Mouse (Mus musculus) Patski (cell line): ENCODE data around the gene Gen1. TPM values are rescaled to one million over a fixed set of nuclear protein-coding genes. Genes with fewer than 3 reads are reported as not detected.
A peak's percentile ranks its signal among the peaks of the same experiment; 100 is the strongest.

Experiments used
- ATAC-seq: fragments of 100-300 bp; one replicate; pipeline ENCODE4 v1.8.0; 2021
- CTCF ChIA-PET: fragments of 350-600 bp; sonication (Branson Sonifier 250); formaldehyde crosslinking; loops from one replicate; lab custom pipeline; 2022; ENCODE audit warnings: inconsistent platforms; lab: Charles Lee
- POLR2A ChIA-PET: fragments of 350-600 bp; sonication (Branson Sonifier 250); formaldehyde crosslinking; loops from one replicate; lab custom pipeline; 2022; ENCODE audit warnings: antibody characterized with exemption, inconsistent platforms; lab: Charles Lee
- DNase-seq: peaks from one replicate; pipeline ENCODE4 v3.0.0-alpha.2; 2011; ENCODE audit warnings: low read depth, low spot score
- H3K27me3 ChIP-seq: fragments of 371-371 bp; one replicate; pipeline ENCODE4 v1.5.1; 2021
- CTCF ChIP-seq: fragments of 100-300 bp; IDR thresholded peaks from one replicate; pipeline ENCODE4 v1.5.1; 2021
- in situ Hi-C: fragments of 300-500 bp; cut with MboI; formaldehyde crosslinking; loops from 3 replicates; pipeline ENCODE4 v1.11.1; 2018; ENCODE audit warnings: low pct_unique_long_range_greater_than_20kb, mixed read lengths
- polyA plus RNA-seq: library from polyadenylated mRNA; unstranded; gene quantifications from one replicate; pipeline ENCODE4 v1.2.3, GENCODE M21; 2021

Gen1 gene
- polyA plus RNA-seq, 1 experiment from 2014 or later = 4.4 TPM

GRCm38 (mm10) chr12:11273185-11273584, 7.6 kb upstream of the Gen1 start:
- no peak for TF ChIP-seq CTCF
- POLR2A ChIA-PET = no interaction called here
- in situ Hi-C loops = no loop called here
- CTCF ChIA-PET = interaction anchor here (1.1 to 1.6 kb wide), 2 partner anchors 9 to 17 kb away, joined by 3 read pairs; no protein-coding TSS in a partner anchor
- no peaks in the 10 kb centered on the region for H3K27me3 ChIP-seq
- ATAC-seq = peak; percentile 17
- DNase-seq = no peak

DNA sequence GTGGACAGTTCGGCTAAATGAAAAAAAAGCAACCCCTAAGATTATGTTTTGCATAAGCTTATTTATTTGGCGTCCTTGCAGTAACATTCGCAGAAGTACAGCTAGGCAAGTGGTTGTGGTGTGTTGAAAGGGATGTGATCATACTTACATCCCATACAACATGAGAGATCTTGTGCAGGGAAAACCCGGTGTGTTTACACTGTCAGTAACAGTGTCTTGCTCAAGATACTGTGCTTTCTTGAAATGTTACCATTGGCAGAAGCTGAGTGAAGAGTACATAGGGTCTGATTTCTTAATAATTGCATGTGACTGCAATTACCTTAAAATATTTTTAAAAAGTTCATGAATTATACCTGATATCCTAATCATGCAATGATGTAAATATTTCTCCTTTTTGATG, 7.0 kb upstream of the Gen1 start:
- TF ChIP-seq CTCF = no peak
- DNase-seq = no peak
- in situ Hi-C loops = no loop called here
- CTCF ChIA-PET = interaction anchor here (1.6 kb wide), 1 partner anchor 16 kb away, joined by 3 read pairs; no protein-coding TSS in a partner anchor
- POLR2A ChIA-PET = no interaction called here
- H3K27me3 ChIP-seq = no peaks in the 10 kb centered on the region
- ATAC-seq = no peak

DNA sequence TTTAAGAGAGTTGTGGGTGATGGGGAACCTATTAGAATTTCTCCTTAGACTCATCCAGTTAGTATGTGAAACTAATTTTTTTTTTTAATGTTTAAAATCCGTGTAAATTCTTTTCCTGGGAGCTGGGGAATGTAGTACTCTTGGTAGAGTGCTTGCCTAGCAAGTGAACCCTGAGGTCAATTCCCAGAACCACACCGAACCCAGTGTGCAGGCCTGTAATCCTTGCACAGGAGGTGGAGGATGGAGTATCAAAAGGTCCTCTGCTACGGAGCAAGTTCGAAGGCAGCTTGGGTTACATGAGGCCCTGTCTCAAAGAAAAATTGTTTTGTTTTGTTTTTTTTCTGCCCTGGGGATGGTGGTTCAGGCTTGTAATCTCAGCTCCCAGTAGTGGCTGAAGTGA, 1.4 kb upstream of the Gen1 start:
- ChIA-PET POLR2A (interaction anchor here (0.7 to 1.4 kb wide), 3 partner anchors 9 to 18 kb away, joined by 3 to 4 read pairs (median 3); no protein-coding TSS in a partner anchor), CTCF (interaction anchor here (0.6 to 2.3 kb wide), 4 partner anchors 11 to 71 kb away, joined by 3 to 11 read pairs (median 3); no protein-coding TSS in a partner anchor)
- in situ Hi-C loops = no loop called here
- no peaks in the 10 kb centered on the region for H3K27me3 ChIP-seq
- no peak for TF ChIP-seq CTCF
- ATAC-seq (no peak), DNase-seq (no peak)

DNA sequence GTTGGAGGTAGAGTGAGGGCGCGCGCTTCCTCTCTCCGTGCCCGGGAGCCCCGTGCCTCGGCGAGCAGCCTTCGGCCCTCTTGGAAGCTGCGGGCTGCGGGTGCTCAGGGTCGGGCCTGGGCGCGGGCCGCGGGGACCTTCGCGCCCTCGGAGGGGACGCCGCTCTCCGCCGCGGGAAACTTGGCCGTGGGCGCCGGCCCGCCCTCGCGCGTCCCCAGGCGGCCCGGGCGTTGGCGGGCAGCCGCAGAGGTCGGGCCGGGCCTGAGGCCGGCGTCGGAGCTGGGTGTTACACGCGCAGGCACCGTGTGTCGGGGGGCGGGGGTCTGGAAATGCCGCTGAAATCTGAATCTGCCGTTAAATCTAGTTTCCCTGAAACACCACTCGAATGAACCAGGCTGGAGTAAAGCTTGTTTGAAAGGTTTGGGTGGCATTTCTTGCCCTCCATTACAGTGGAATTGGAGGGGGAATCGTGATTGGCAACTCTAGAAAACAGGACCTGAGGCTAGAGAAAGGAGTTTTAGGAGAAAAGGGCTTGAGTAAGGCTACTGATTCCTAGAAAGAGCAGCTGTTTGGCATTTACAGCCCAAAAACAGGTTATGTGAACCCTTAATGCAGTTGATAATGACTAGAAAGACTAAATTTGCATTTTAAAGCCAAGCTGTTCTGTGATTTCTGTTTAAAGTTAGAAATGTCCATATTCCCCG, 833 bp upstream of the Gen1 start:
- ATAC-seq = peak; percentile 48
- H3K27me3 ChIP-seq = no peaks in the 10 kb centered on the region
- in situ Hi-C loops = no loop called here
- no peak for TF ChIP-seq CTCF
- ChIA-PET POLR2A (interaction anchor here (1.4 kb wide), 1 partner anchor 17 kb away, joined by 3 read pairs; no protein-coding TSS in a partner anchor), CTCF (interaction anchor here (0.9 to 2.3 kb wide), 4 partner anchors 10 to 70 kb away, joined by 3 to 11 read pairs (median 3); no protein-coding TSS in a partner anchor)
- DNase-seq = no peak

- ATAC-seq = no peak
- TF ChIP-seq CTCF = no peak
- ChIA-PET CTCF (no interaction called here), POLR2A (no interaction called here)
- in situ Hi-C loops = no loop called here
- no peak for DNase-seq
- H3K27me3 ChIP-seq = no peaks in the 10 kb centered on the region
These were observed 706 bp downstream of the Gen1 start for GRCm38 (mm10) chr12:11264895-11265294.

GRCm38 (mm10) chr12:11250322-11250721, 15.3 kb downstream of the Gen1 start:
- in situ Hi-C loops = no loop called here
- CTCF ChIA-PET = no interaction called here
- no peaks in the 10 kb centered on the region for H3K27me3 ChIP-seq
- DNase-seq (no peak), ATAC-seq (no peak)
- TF ChIP-seq CTCF = no peak
- POLR2A ChIA-PET = interaction anchor here (0.7 kb wide), 2 partner anchors 38 to 47 kb away, joined by 3 read pairs; no protein-coding TSS in a partner anchor

DNA sequence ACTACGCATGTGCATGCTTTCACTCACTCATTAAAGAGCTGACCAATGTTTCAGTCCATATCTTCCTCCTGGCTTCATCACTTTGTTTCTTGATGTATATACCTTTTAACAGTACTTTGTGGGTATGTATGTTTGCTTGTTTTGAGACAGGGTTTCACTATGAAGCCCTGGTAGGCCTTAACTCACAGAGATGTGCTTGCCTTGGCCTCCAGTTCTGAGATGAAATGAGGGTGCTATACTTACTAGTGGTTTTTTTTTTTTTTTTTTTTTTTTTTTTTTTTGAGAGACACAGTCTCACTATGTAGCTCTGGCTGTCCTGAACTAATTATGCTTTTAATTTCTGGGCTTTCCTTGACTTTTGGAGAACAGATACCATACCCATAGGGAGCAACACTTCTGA, 18.1 kb downstream of the Gen1 start:
- CTCF ChIA-PET = no interaction called here
- in situ Hi-C loops = no loop called here
- ATAC-seq (no peak), DNase-seq (no peak)
- no peaks in the 10 kb centered on the region for H3K27me3 ChIP-seq
- no peak for TF ChIP-seq CTCF
- POLR2A ChIA-PET = interaction anchor here (0.6 kb wide), 1 partner anchor 23 kb away, joined by 3 read pairs; no protein-coding TSS in a partner anchor

- DNase-seq = no peak
- in situ Hi-C loops = no loop called here
- ATAC-seq = no peak
- peaks cover 6% of the 10 kb centered on the region for H3K27me3 ChIP-seq
- ChIA-PET POLR2A (no interaction called here), CTCF (no interaction called here)
- no peak for TF ChIP-seq CTCF
These were observed 29.6 kb downstream of the Gen1 start for GRCm38 (mm10) chr12:11235996-11236395.

DNA sequence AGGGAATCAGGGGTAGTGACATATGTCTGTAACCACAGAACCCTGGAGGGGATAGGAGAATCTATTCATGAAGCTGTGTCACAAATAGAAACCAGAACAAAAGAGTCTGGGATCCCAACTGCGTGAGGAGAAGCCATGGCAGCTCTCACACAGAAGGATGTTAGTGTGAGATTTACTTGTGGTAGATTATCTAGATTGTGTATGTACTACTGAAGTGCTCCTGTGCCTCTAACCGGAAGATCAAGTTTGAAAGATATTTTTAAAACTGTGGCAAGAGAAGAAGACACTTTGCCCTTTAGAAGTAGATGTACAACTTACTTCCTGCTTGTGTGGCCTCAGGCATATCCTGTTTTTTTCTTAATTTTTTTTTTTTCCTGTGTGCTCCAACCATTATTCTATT, 35.3 kb downstream of the Gen1 start:
- in situ Hi-C loops = no loop called here
- ChIA-PET CTCF (no interaction called here), POLR2A (no interaction called here)
- TF ChIP-seq CTCF = no peak
- ATAC-seq (no peak), DNase-seq (no peak)
- peaks cover 9% of the 10 kb centered on the region for H3K27me3 ChIP-seq

- DNase-seq (no peak), ATAC-seq (no peak)
- peaks cover 5% of the 10 kb centered on the region for H3K27me3 ChIP-seq
- CTCF ChIA-PET = no interaction called here
- POLR2A ChIA-PET = no interaction called here
- TF ChIP-seq CTCF = no peak
- in situ Hi-C loops = no loop called here
These were observed 38.9 kb downstream of the Gen1 start for GRCm38 (mm10) chr12:11226529-11227268.

- ChIA-PET POLR2A (no interaction called here), CTCF (no interaction called here)
- DNase-seq (no peak), ATAC-seq (no peak)
- TF ChIP-seq CTCF = no peak
- H3K27me3 ChIP-seq = peaks cover 4% of the 10 kb centered on the region
- in situ Hi-C loops = no loop called here
These were observed 39.5 kb downstream of the Gen1 start for GRCm38 (mm10) chr12:11226123-11226522.
